Mouse (Mus musculus) liver, embryonic 12.5 days (tissue): Measurements from ENCODE around the gene Gm21954. TPM values are rescaled to one million over a fixed set of nuclear protein-coding genes. Genes with fewer than 3 reads are reported as not detected.

Source experiments
- ATAC-seq: fragments of 200-750 bp; cut with Nextera tagmentation; 2 replicates; pipeline ENCODE4 v1.8.0; 2017; ENCODE audit warnings: moderate number of reproducible peaks, mild to moderate bottlenecking, moderate library complexity
- H3K27ac ChIP-seq: fragments of 300-500 bp; sonication (generic); 2 replicates; pipeline ENCODE4 v1.5.1; 2016; ENCODE audit warnings: mild to moderate bottlenecking
- H3K27me3 ChIP-seq: fragments of 300-500 bp; sonication (generic); replicated peaks from 2 replicates; pipeline ENCODE4 v1.6.1; 2016; ENCODE audit warnings: mild to moderate bottlenecking, moderate library complexity
- H3K36me3 ChIP-seq: fragments of 300-500 bp; sonication (generic); 2 replicates; pipeline ENCODE4 v1.6.1; 2016; ENCODE audit warnings: mild to moderate bottlenecking, moderate library complexity
- H3K4me1 ChIP-seq: fragments of 300-500 bp; sonication (generic); 2 replicates; pipeline ENCODE4 v1.6.1; 2016
- H3K4me2 ChIP-seq: fragments of 300-500 bp; sonication (generic); 2 replicates; pipeline ENCODE4 v1.6.1; 2016; ENCODE audit warnings: mild to moderate bottlenecking, moderate library complexity
- H3K4me3 ChIP-seq: fragments of 300-500 bp; sonication (generic); 2 replicates; pipeline ENCODE4 v1.5.1; 2016; ENCODE audit warnings: mild to moderate bottlenecking, moderate library complexity
- H3K9ac ChIP-seq: fragments of 300-500 bp; sonication (generic); 2 replicates; pipeline ENCODE4 v1.6.1; 2016; ENCODE audit warnings: mild to moderate bottlenecking, moderate library complexity
- H3K9me3 ChIP-seq: fragments of 300-500 bp; sonication (generic); replicated peaks from 2 replicates; pipeline ENCODE4 v1.6.1; 2016; ENCODE audit warnings: mild to moderate bottlenecking, moderate library complexity
- WGBS: fragments of 180-500 bp; shearing (Covaris S2); methylation state at CpG from one replicate; pipeline ENCODE4 v1.1.7; 2016; ENCODE audit not compliant: insufficient replicate concordance; 5-methylcytosine and 5-hydroxymethylcytosine counted together
- polyA plus RNA-seq: library from polyadenylated mRNA; unstranded; fragments of >200 nt; fragmentation: Nextera tagmentation; extraction: Ambion mirVana; gene quantifications from 2 replicates; pipeline ENCODE4 v1.2.1, GENCODE M21; 2016

Gene Gm21954
- polyA plus RNA-seq, 1 experiment from 2014 or later = not detected

- H3K4me3 ChIP-seq = no peak overlapping the region
- ATAC-seq = no peak
- 55% methylated on average over 3 of the region's 3 CpGs for WGBS
These were observed 10.9 kb downstream of the Gm21954 start for GRCm38 (mm10) chr3:55461092-55461491.

GRCm38 (mm10) chr3:55452464-55452863 is 19.5 kb downstream of the Gm21954 start:
- no peak overlapping the region for H3K9ac ChIP-seq
- no peak overlapping the region for H3K4me2 ChIP-seq
- no peaks in the 10 kb centered on the region for H3K9me3 ChIP-seq
- H3K27me3 ChIP-seq = no peaks in the 10 kb centered on the region
- H3K4me1 ChIP-seq = no peaks in the 10 kb centered on the region
- H3K27ac ChIP-seq = no peak overlapping the region
- ATAC-seq = no peak
- H3K4me3 ChIP-seq = no peak overlapping the region
- WGBS = 70% methylated on average over 2 of the region's 2 CpGs
- no peaks in the 10 kb centered on the region for H3K36me3 ChIP-seq

More at GRCm38 (mm10) chr3:55461092-55461491, 10.9 kb downstream of the Gm21954 start:
- Histone ChIP-seq H3K27me3 (no peaks in the 10 kb centered on the region), H3K9ac (no peak overlapping the region), H3K9me3 (no peaks in the 10 kb centered on the region), H3K27ac (no peak overlapping the region), H3K36me3 (no peaks in the 10 kb centered on the region), H3K4me2 (no peak overlapping the region), H3K4me1 (no peaks in the 10 kb centered on the region)

DNA sequence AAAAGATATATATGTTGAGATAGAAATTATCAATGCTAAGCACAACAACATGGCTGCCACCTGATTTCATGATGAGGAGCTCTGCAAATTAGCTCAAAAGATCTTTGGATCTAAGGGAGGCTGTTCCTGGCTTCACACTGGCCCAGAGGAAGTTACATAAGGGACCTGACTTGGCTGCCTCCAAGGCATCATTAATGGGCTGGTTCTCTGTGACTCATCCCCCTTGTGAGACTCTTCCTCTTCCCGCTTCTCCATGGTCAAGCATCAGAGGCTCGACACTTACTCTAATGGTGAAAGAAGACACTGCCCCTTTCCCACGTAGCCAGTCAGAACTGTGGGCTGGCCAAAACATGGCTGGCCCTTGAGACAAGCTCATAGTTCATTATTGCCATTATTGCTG is 20.1 kb downstream of the Gm21954 start:
- Histone ChIP-seq H3K9ac (no peak overlapping the region), H3K4me3 (no peak overlapping the region), H3K4me2 (no peak overlapping the region), H3K4me1 (no peaks in the 10 kb centered on the region), H3K27ac (no peak overlapping the region), H3K9me3 (no peaks in the 10 kb centered on the region), H3K27me3 (no peaks in the 10 kb centered on the region), H3K36me3 (no peaks in the 10 kb centered on the region)
- WGBS = 44% methylated on average over 3 of the region's 3 CpGs
- ATAC-seq = no peak

DNA sequence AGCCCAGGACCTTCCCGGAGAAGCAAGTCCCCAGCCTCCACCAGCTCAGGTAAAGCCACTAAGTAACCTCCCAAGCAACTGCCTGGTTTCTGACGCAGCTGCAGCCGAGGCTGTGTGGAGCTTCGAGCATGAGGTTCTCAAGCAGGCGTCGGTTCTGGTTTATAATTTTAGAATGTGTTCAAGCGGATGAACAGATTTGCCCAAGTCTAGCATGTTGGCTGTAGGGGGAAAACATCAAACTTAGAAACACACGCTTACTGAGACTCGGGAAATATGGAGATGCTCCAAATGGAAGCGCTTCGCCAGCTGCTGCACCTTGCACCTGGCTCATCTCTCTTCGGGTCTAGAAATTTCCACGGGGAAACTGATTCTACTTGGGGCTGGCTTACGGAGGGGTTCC is 21.0 kb downstream of the Gm21954 start:
- no peak overlapping the region for H3K4me2 ChIP-seq
- WGBS = 87% methylated on average over 14 of the region's 14 CpGs
- H3K9ac ChIP-seq = no peak overlapping the region
- no peak for ATAC-seq
- no peak overlapping the region for H3K27ac ChIP-seq
- H3K4me3 ChIP-seq = no peak overlapping the region
- H3K9me3 ChIP-seq = no peaks in the 10 kb centered on the region
- H3K4me1 ChIP-seq = no peaks in the 10 kb centered on the region
- H3K36me3 ChIP-seq = no peaks in the 10 kb centered on the region
- H3K27me3 ChIP-seq = no peaks in the 10 kb centered on the region

DNA sequence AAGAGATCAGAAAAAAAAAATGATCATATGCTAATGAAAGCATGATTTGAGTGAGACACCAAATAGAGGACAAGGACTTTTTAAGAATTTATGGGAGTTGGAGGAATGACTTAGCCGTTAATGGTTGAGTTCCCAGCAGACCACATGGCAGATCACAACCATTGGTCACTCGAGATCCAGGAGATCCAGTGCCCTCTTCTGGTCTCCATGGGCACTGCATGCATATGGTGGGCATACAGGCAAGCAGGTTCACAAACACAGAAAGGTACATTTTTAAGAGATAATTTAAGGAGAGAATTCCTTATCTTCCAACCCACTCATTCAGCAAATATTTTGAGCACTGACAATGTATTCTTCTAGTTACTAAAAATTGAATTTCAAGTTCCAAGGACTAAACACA is 22.9 kb downstream of the Gm21954 start:
- Histone ChIP-seq H3K4me1 (no peaks in the 10 kb centered on the region), H3K4me3 (no peak overlapping the region), H3K9me3 (no peaks in the 10 kb centered on the region), H3K27ac (no peak overlapping the region), H3K9ac (no peak overlapping the region), H3K4me2 (no peak overlapping the region), H3K36me3 (no peaks in the 10 kb centered on the region), H3K27me3 (no peaks in the 10 kb centered on the region)
- no peak for ATAC-seq
- WGBS = 66% methylated on average over 2 of the region's 2 CpGs

GRCm38 (mm10) chr3:55447486-55448460 is 24.2 kb downstream of the Gm21954 start:
- Histone ChIP-seq H3K9me3 (no peaks in the 10 kb centered on the region), H3K27me3 (no peaks in the 10 kb centered on the region), H3K9ac (no peak overlapping the region), H3K4me1 (no peaks in the 10 kb centered on the region), H3K27ac (no peak overlapping the region), H3K36me3 (no peaks in the 10 kb centered on the region), H3K4me2 (no peak overlapping the region), H3K4me3 (no peak overlapping the region)
- ATAC-seq = no peak
- 73% methylated on average over 5 of the region's 5 CpGs for WGBS

DNA sequence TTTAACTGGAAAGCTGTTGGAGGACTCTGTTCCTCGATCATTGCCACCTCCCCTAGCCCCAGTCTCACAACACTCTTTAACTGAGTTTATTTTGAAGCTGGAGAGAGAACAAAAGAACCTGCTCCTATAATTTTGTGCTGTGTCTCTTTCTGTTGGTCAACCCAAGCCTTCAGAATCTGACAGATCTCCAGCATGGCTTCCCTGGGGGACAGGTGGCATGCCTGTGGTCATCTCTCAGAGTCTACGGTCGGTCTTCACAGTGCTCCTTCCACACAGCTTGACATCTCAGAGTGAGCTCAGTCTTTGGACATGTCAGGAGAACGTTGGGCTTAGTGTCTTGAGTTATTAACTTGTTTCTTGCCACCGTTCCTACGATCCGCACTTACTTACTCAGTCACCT is 25.3 kb downstream of the Gm21954 start:
- no peak for ATAC-seq
- H3K9me3 ChIP-seq = no peaks in the 10 kb centered on the region
- no peak overlapping the region for H3K27ac ChIP-seq
- no peaks in the 10 kb centered on the region for H3K27me3 ChIP-seq
- 71% methylated on average over 7 of the region's 7 CpGs for WGBS
- H3K4me1 ChIP-seq = no peaks in the 10 kb centered on the region
- no peak overlapping the region for H3K9ac ChIP-seq
- no peaks in the 10 kb centered on the region for H3K36me3 ChIP-seq
- H3K4me3 ChIP-seq = no peak overlapping the region
- H3K4me2 ChIP-seq = no peak overlapping the region

DNA sequence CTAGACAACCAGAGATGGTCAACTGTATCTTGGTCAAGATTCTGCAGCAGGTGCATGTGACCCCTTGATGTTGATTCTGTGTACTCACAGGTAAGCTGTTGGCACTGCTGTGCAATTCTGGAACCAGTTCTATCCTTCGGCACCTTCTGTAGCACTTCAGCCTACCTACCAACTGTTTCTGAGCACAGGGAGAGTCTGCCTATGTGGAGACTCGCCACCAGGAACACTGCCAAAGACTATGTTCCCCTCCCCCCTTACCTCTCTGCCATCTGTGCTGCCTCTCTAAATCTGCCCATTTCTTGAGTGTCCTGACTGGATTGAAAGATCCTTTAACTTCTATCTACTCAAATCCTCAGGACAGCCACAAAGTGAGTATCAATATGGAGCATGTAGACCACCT is 28.3 kb downstream of the Gm21954 start:
- H3K9ac ChIP-seq = no peak overlapping the region
- 61% methylated on average over 2 of the region's 2 CpGs for WGBS
- no peaks in the 10 kb centered on the region for H3K36me3 ChIP-seq
- no peaks in the 10 kb centered on the region for H3K4me1 ChIP-seq
- no peak for ATAC-seq
- H3K27ac ChIP-seq = no peak overlapping the region
- H3K9me3 ChIP-seq = no peaks in the 10 kb centered on the region
- no peak overlapping the region for H3K4me2 ChIP-seq
- H3K4me3 ChIP-seq = no peak overlapping the region
- no peaks in the 10 kb centered on the region for H3K27me3 ChIP-seq

DNA sequence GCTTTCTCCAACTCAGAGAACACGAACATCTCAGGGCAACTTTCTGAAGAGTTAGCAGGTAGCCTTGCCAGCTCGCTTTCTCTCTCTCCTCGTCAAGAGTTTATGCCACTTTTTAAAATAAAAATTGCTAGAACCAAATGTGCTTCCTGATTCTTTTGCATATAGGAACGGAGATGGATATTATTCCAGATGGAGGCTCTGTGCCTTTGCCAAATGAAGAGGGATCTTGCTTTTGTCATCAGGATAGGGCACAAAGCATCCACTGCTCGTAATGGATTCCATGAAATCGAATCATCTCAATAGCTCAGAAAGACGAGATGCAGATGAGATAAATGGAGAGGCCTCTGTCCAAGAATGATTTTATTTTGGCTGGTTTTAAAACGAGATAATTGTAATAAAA is 28.7 kb downstream of the Gm21954 start:
- Histone ChIP-seq H3K9ac (no peak overlapping the region), H3K4me2 (no peak overlapping the region), H3K4me1 (no peaks in the 10 kb centered on the region), H3K9me3 (no peaks in the 10 kb centered on the region), H3K36me3 (no peaks in the 10 kb centered on the region), H3K27me3 (no peaks in the 10 kb centered on the region), H3K4me3 (no peak overlapping the region), H3K27ac (no peak overlapping the region)
- ATAC-seq = no peak
- WGBS = 65% methylated on average over 8 of the region's 8 CpGs

- no peak for ATAC-seq
- no peaks in the 10 kb centered on the region for H3K27me3 ChIP-seq
- no peak overlapping the region for H3K27ac ChIP-seq
- H3K4me3 ChIP-seq = no peak overlapping the region
- no peaks in the 10 kb centered on the region for H3K4me1 ChIP-seq
- H3K9ac ChIP-seq = no peak overlapping the region
- 55% methylated on average over 11 of the region's 11 CpGs for WGBS
- H3K4me2 ChIP-seq = no peak overlapping the region
- no peaks in the 10 kb centered on the region for H3K9me3 ChIP-seq
- no peaks in the 10 kb centered on the region for H3K36me3 ChIP-seq
These were observed 29.9 kb downstream of the Gm21954 start for GRCm38 (mm10) chr3:55442012-55442645.

DNA sequence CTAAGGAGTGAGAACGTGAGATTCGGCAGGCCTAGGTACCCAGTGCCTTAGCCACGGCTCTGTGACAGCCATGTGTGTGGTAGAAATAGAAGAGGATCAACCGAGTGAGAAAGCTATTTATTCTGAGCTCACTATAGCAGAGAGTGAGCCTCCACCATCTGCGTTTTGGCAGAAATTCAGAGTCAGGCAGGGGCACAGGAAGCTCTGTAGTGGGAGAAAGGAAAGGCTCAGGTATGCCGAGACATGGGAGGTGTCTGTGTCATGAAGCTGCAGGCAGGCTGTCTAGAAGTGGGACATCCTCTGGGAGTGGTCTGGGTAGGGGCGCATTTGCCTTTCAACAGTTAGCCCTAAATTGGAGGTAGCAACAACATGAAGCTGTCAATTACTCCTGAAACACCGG is 31.7 kb downstream of the Gm21954 start:
- 60% methylated on average over 8 of the region's 8 CpGs for WGBS
- H3K4me1 ChIP-seq = no peaks in the 10 kb centered on the region

GRCm38 (mm10) chr3:55438824-55439446 is 33.1 kb downstream of the Gm21954 start:
- Histone ChIP-seq H3K4me2 (no peak overlapping the region), H3K4me3 (no peak overlapping the region), H3K4me1 (no peaks in the 10 kb centered on the region), H3K27me3 (no peaks in the 10 kb centered on the region), H3K9me3 (no peaks in the 10 kb centered on the region), H3K9ac (no peak overlapping the region), H3K27ac (no peak overlapping the region), H3K36me3 (no peaks in the 10 kb centered on the region)
- ATAC-seq = no peak
- 43% methylated on average over 7 of the region's 7 CpGs for WGBS

More for the DNA sequence above, 31.7 kb downstream of the Gm21954 start:
- Histone ChIP-seq H3K27ac (no peak overlapping the region), H3K9me3 (no peaks in the 10 kb centered on the region), H3K27me3 (no peaks in the 10 kb centered on the region), H3K36me3 (no peaks in the 10 kb centered on the region), H3K4me2 (no peak overlapping the region), H3K4me3 (no peak overlapping the region), H3K9ac (no peak overlapping the region)
- no peak for ATAC-seq
